Mouse (Mus musculus) kidney, adult 2 months (tissue): ENCODE data around the gene Cep128. TPM values are rescaled to one million over a fixed set of nuclear protein-coding genes. Genes with fewer than 3 reads are reported as not detected.

Experiments
- DNase-seq: peaks from one replicate; pipeline ENCODE4 v3.0.0; 2021
- H3K27ac ChIP-seq: fragments of 200-500 bp; 2 replicates; pipeline ENCODE4 v1.5.1; 2012; ENCODE audit warnings: low read depth, low read length, control low read depth, inconsistent platforms; ENCODE audit not compliant: insufficient read depth
- H3K27me3 ChIP-seq: fragments of 200-500 bp; replicated peaks from 2 replicates; pipeline ENCODE4 v1.6.1; 2012; ENCODE audit warnings: mild to moderate bottlenecking, moderate library complexity, low read length, inconsistent platforms; ENCODE audit not compliant: control insufficient read depth, insufficient read depth
- H3K36me3 ChIP-seq: fragments of 200-500 bp; 2 replicates; pipeline ENCODE4 v1.6.1; 2012; ENCODE audit warnings: mild to moderate bottlenecking, moderate library complexity, low read length, inconsistent platforms; ENCODE audit not compliant: control insufficient read depth, insufficient read depth
- H3K4me1 ChIP-seq: fragments of 200-500 bp; 2 replicates; pipeline ENCODE4 v1.6.1; 2011; ENCODE audit warnings: low read length; ENCODE audit not compliant: control insufficient read depth, insufficient read depth
- H3K4me3 ChIP-seq: fragments of 200-500 bp; 2 replicates; pipeline ENCODE4 v1.5.1; 2011; ENCODE audit warnings: mild to moderate bottlenecking, low read depth, low read length, control low read depth; ENCODE audit not compliant: insufficient read depth
- CTCF ChIP-seq: fragments of 200-500 bp; conservative IDR thresholded peaks from 2 replicates; pipeline ENCODE4 v1.5.1; 2011; ENCODE audit warnings: low read depth, mild to moderate bottlenecking, control low read depth, low read length, moderate library complexity, mixed read lengths; ENCODE audit not compliant: insufficient read depth, insufficient read length
- POLR2A ChIP-seq: fragments of 200-500 bp; IDR thresholded peaks from one replicate; pipeline ENCODE4 v1.6.1; 2011; ENCODE audit warnings: low read depth, low read length, control low read depth
- WGBS: fragments of 180-500 bp; shearing (Covaris S2); methylation state at CpG from one replicate; pipeline ENCODE4 v1.1.7; 2018; 5-methylcytosine and 5-hydroxymethylcytosine counted together
- polyA plus RNA-seq: library from polyadenylated mRNA; depleted of rRNA; stranded (reverse); fragments of >200 nt; gene quantifications from 2 replicates; pipeline ENCODE4 v1.2.3, GENCODE M21; 2012

The Cep128 gene
- polyA plus RNA-seq, 1 experiment, result 1.6 TPM

DNA sequence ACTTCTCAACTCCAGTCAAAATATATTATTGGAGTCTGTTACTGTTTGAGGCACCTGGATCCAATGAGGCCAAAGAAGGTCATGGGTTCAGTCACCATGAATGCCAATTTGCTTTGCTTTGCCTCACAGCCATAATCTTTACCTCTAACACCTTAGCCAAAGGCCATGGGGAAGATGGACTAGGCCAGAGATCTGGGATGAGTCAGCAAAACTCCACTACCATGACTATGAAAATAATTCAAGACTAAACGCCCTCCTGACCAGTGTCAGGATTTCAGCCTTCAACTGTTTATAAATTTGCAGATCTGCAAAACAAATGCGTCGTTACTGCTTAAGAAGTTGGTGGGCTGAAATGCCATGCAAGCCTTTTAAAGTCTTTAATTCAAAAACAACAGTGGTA lies 76.5 kb downstream of the Cep128 start:
- no peak overlapping the region for H3K4me3 ChIP-seq
- no peaks in the 10 kb centered on the region for H3K27me3 ChIP-seq
- WGBS, result 69% methylated on average over 3 of the region's 3 CpGs
- H3K4me1 ChIP-seq, result no peaks in the 10 kb centered on the region
- DNase-seq, result no peak
- no peak overlapping the region for H3K27ac ChIP-seq
- no peaks in the 10 kb centered on the region for H3K36me3 ChIP-seq
- TF ChIP-seq POLR2A (no peak), CTCF (no peak)

DNA sequence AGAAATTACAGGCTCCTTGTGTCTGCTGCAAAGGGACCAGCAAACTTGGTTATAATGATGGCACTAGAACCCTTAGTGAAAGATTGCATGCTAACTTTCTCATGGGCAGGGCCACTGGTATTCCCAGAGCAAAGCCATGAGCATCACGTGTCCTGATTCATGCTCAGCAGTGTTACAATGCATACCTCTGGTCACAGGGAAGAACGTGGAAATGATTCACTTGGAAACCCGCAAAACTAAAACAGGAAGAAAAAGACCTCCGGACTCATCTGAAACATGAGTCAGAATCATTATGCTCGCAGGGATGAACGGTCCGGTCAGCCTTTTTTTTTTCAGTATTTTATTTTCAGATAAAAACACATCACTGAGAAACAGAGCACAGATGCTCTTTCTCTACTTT lies 78.4 kb downstream of the Cep128 start:
- WGBS, result 47% methylated on average over 7 of the region's 7 CpGs
- TF ChIP-seq CTCF (no peak), POLR2A (no peak)

GRCm38 (mm10) chr12:91305038-91305437 lies 79.2 kb downstream of the Cep128 start:
- Histone ChIP-seq H3K4me3 (no peak overlapping the region), H3K27ac (no peak overlapping the region), H3K4me1 (no peaks in the 10 kb centered on the region), H3K36me3 (no peaks in the 10 kb centered on the region), H3K27me3 (no peaks in the 10 kb centered on the region)
- TF ChIP-seq POLR2A (no peak), CTCF (no peak)
- no peak for DNase-seq
- 73% methylated on average over 5 of the region's 5 CpGs for WGBS

More for the DNA sequence above, 78.4 kb downstream of the Cep128 start:
- Histone ChIP-seq H3K36me3 (no peaks in the 10 kb centered on the region), H3K27me3 (no peaks in the 10 kb centered on the region), H3K27ac (no peak overlapping the region), H3K4me1 (no peaks in the 10 kb centered on the region), H3K4me3 (no peak overlapping the region)
- DNase-seq, result no peak

- H3K4me3 ChIP-seq, result no peak overlapping the region
- H3K27me3 ChIP-seq, result no peaks in the 10 kb centered on the region
- H3K4me1 ChIP-seq, result no peaks in the 10 kb centered on the region
- DNase-seq, result no peak
- 98% methylated on average over 6 of the region's 6 CpGs for WGBS
- no peak for TF ChIP-seq CTCF
- no peak for TF ChIP-seq POLR2A
- no peaks in the 10 kb centered on the region for H3K36me3 ChIP-seq
- H3K27ac ChIP-seq, result no peak overlapping the region
Observed at GRCm38 (mm10) chr12:91298700-91299099, 85.5 kb downstream of the Cep128 start.

GRCm38 (mm10) chr12:91295870-91296269 lies 88.3 kb downstream of the Cep128 start:
- no peak overlapping the region for H3K4me3 ChIP-seq
- no peak for DNase-seq
- WGBS, result 91% methylated on average over 7 of the region's 7 CpGs
- H3K27me3 ChIP-seq, result no peaks in the 10 kb centered on the region
- H3K4me1 ChIP-seq, result no peaks in the 10 kb centered on the region
- H3K27ac ChIP-seq, result no peak overlapping the region
- TF ChIP-seq CTCF (no peak), POLR2A (no peak)
- H3K36me3 ChIP-seq, result no peaks in the 10 kb centered on the region

- TF ChIP-seq POLR2A, result no peak
- H3K27ac ChIP-seq, result no peak overlapping the region
- WGBS, result 86% methylated on average over 3 of the region's 3 CpGs
Observed at GRCm38 (mm10) chr12:91295436-91295835, 88.8 kb downstream of the Cep128 start.

GRCm38 (mm10) chr12:91273936-91274335 lies 110.3 kb downstream of the Cep128 start:
- WGBS, result 88% methylated on average over 2 of the region's 2 CpGs
- no peaks in the 10 kb centered on the region for H3K4me1 ChIP-seq
- H3K4me3 ChIP-seq, result no peak overlapping the region
- H3K27me3 ChIP-seq, result no peaks in the 10 kb centered on the region
- no peak overlapping the region for H3K27ac ChIP-seq
- TF ChIP-seq CTCF, result no peak
- no peak for TF ChIP-seq POLR2A
- H3K36me3 ChIP-seq, result no peaks in the 10 kb centered on the region
- no peak for DNase-seq

More at GRCm38 (mm10) chr12:91295436-91295835, 88.8 kb downstream of the Cep128 start:
- H3K36me3 ChIP-seq, result no peaks in the 10 kb centered on the region
- no peaks in the 10 kb centered on the region for H3K27me3 ChIP-seq
- no peak for DNase-seq
- no peaks in the 10 kb centered on the region for H3K4me1 ChIP-seq
- H3K4me3 ChIP-seq, result no peak overlapping the region

GRCm38 (mm10) chr12:91269634-91270033 lies 114.6 kb downstream of the Cep128 start:
- 84% methylated on average over 2 of the region's 2 CpGs for WGBS
- TF ChIP-seq POLR2A (no peak), CTCF (no peak)
- no peak overlapping the region for H3K4me3 ChIP-seq

More at GRCm38 (mm10) chr12:91269634-91270033, 114.6 kb downstream of the Cep128 start:
- no peaks in the 10 kb centered on the region for H3K27me3 ChIP-seq
- no peaks in the 10 kb centered on the region for H3K36me3 ChIP-seq
- H3K27ac ChIP-seq, result no peak overlapping the region
- no peaks in the 10 kb centered on the region for H3K4me1 ChIP-seq
- DNase-seq, result no peak
